Mouse (Mus musculus) liver, adult 2 months (tissue): ENCODE data around the gene Amer3.

Source experiments
- CTCF ChIP-seq: fragments of 200-500 bp; IDR thresholded peaks from 2 replicates; pipeline ENCODE4 v1.5.1; 2011; ENCODE audit warnings: low read depth, low read length, control low read depth
- POLR2A ChIP-seq: fragments of 200-500 bp; IDR thresholded peaks from 2 replicates; pipeline ENCODE4 v1.6.1; 2011; ENCODE audit warnings: low read length, control low read depth; ENCODE audit not compliant: insufficient read depth; ENCODE audit errors: extremely low read depth

- no peak for TF ChIP-seq CTCF
- TF ChIP-seq POLR2A, result no peak
Measured at GRCm38 (mm10) chr1:34568120-34568519, 11.3 kb upstream of the Amer3 start.
